Mouse (Mus musculus) midbrain, embryonic 14.5 days (tissue): ENCODE measurements around the gene 1500009L16Rik. TPM values are rescaled to one million over a fixed set of nuclear protein-coding genes. Genes with fewer than 3 reads are reported as not detected.

Experiments used
- ATAC-seq: fragments of 200-750 bp; cut with Nextera tagmentation; 2 replicates; pipeline ENCODE4 v1.8.0; 2017; ENCODE audit warnings: moderate number of reproducible peaks, moderate library complexity; ENCODE audit not compliant: low FRiP score, low TSS enrichment
- DNase-seq: peaks from one replicate; pipeline ENCODE4 v3.0.0-alpha.2; 2015
- H3K27ac ChIP-seq: fragments of 300-500 bp; sonication (generic); replicated peaks from 2 replicates; pipeline ENCODE4 v1.5.1; 2014; ENCODE audit warnings: mild to moderate bottlenecking, low read depth, low read length, moderate library complexity
- H3K27me3 ChIP-seq: fragments of 300-500 bp; sonication (generic); 2 replicates; pipeline ENCODE4 v1.6.1; 2014; ENCODE audit warnings: low read length, control low read depth, mixed read lengths; ENCODE audit not compliant: control insufficient read depth, insufficient read depth
- H3K36me3 ChIP-seq: fragments of 300-500 bp; sonication (generic); 2 replicates; pipeline ENCODE4 v1.6.1; 2014; ENCODE audit warnings: low read length, control low read depth; ENCODE audit not compliant: control insufficient read depth, insufficient read depth
- H3K4me1 ChIP-seq: fragments of 300-500 bp; sonication (generic); 2 replicates; pipeline ENCODE4 v1.6.1; 2014; ENCODE audit warnings: mild to moderate bottlenecking, antibody characterized with exemption, low read length, control low read depth; ENCODE audit not compliant: control insufficient read depth, insufficient read depth
- H3K4me2 ChIP-seq: fragments of 300-500 bp; sonication (generic); 2 replicates; pipeline ENCODE4 v1.6.1; 2014; ENCODE audit warnings: mild to moderate bottlenecking, low read length, moderate library complexity
- H3K4me3 ChIP-seq: fragments of 300-500 bp; sonication (generic); replicated peaks from 2 replicates; pipeline ENCODE4 v1.5.1; 2014; ENCODE audit warnings: low read depth, low read length
- H3K9ac ChIP-seq: fragments of 300-500 bp; sonication (generic); replicated peaks from 2 replicates; pipeline ENCODE4 v1.6.1; 2014; ENCODE audit warnings: mild to moderate bottlenecking, low read length, moderate library complexity
- H3K9me3 ChIP-seq: fragments of 300-500 bp; sonication (generic); 2 replicates; pipeline ENCODE4 v1.6.1; 2016; ENCODE audit warnings: low read length, control low read depth, mixed read lengths; ENCODE audit not compliant: control insufficient read depth
- WGBS: fragments of 180-500 bp; shearing (Covaris S2); extraction: QIAGEN DNeasy Blood & Tissue Kit; methylation state at CpG from one replicate; pipeline ENCODE4 v1.1.7; 2014; 5-methylcytosine and 5-hydroxymethylcytosine counted together
- polyA plus RNA-seq: library from polyadenylated mRNA; unstranded; fragments of >200 nt; fragmentation: Nextera tagmentation; extraction: Ambion mirVana; gene quantifications from 2 replicates; pipeline ENCODE4 v1.2.1, GENCODE M21; 2014

The 1500009L16Rik gene
- 65.9 and 76.9 TPM in 2 replicates for polyA plus RNA-seq

- H3K27ac ChIP-seq: no peak within 1 kb of the TSS
- peak within 1 kb of the TSS; percentile 80 for H3K4me2 ChIP-seq
- no peaks in the 10 kb centered on the region for H3K9me3 ChIP-seq
- H3K9ac ChIP-seq: peak within 1 kb of the TSS; percentile 73
- ATAC-seq: peak; percentile 97
- no peaks in the 10 kb centered on the region for H3K27me3 ChIP-seq
- peak within 1 kb of the TSS; percentile 59 for H3K4me3 ChIP-seq
- H3K36me3 ChIP-seq: no peaks in the 10 kb centered on the region
- DNase-seq: peak; percentile 94
- no peaks in the 10 kb centered on the region for H3K4me1 ChIP-seq
- 0% methylated on average over 37 of the region's 37 CpGs for WGBS
These were observed at the start of gene 1500009L16Rik for GRCm38 (mm10) chr10:83722579-83723031. Gene 1500009L16Rik (plus strand): TSS chr10:83722865.

GRCm38 (mm10) chr10:83681334-83681733, 41.3 kb upstream of the 1500009L16Rik start:
- H3K9me3 ChIP-seq: no peaks in the 10 kb centered on the region
- H3K9ac ChIP-seq: no peak overlapping the region
- H3K4me2 ChIP-seq: no peak overlapping the region
- DNase-seq (peak; percentile 35), ATAC-seq (no peak)
- H3K4me1 ChIP-seq: no peaks in the 10 kb centered on the region
- no peak overlapping the region for H3K4me3 ChIP-seq
- H3K27me3 ChIP-seq: no peaks in the 10 kb centered on the region
- 53% methylated on average over 12 of the region's 12 CpGs for WGBS
- H3K27ac ChIP-seq: no peak overlapping the region
- no peaks in the 10 kb centered on the region for H3K36me3 ChIP-seq

- H3K9me3 ChIP-seq: no peaks in the 10 kb centered on the region
- no peaks in the 10 kb centered on the region for H3K27me3 ChIP-seq
- H3K4me3 ChIP-seq: no peak overlapping the region
- H3K36me3 ChIP-seq: no peaks in the 10 kb centered on the region
- no peaks in the 10 kb centered on the region for H3K4me1 ChIP-seq
- no peak overlapping the region for H3K4me2 ChIP-seq
- DNase-seq: no peak
- no peak overlapping the region for H3K27ac ChIP-seq
- no peak overlapping the region for H3K9ac ChIP-seq
- ATAC-seq: no peak
- WGBS: 95% methylated on average over 2 of the region's 2 CpGs
These were observed 34.5 kb upstream of the 1500009L16Rik start for GRCm38 (mm10) chr10:83688215-83688614.

GRCm38 (mm10) chr10:83692175-83692895, 30.3 kb upstream of the 1500009L16Rik start:
- Histone ChIP-seq H3K4me1 (no peaks in the 10 kb centered on the region), H3K4me2 (no peak overlapping the region), H3K36me3 (no peaks in the 10 kb centered on the region), H3K9me3 (no peaks in the 10 kb centered on the region), H3K9ac (no peak overlapping the region), H3K27ac (no peak overlapping the region), H3K4me3 (no peak overlapping the region), H3K27me3 (no peaks in the 10 kb centered on the region)
- 87% methylated on average over 11 of the region's 11 CpGs for WGBS
- ATAC-seq (no peak), DNase-seq (no peak)

GRCm38 (mm10) chr10:83696226-83696625, 26.4 kb upstream of the 1500009L16Rik start:
- Histone ChIP-seq H3K4me1 (no peaks in the 10 kb centered on the region), H3K36me3 (no peaks in the 10 kb centered on the region), H3K9me3 (no peaks in the 10 kb centered on the region), H3K4me3 (no peak overlapping the region), H3K4me2 (no peak overlapping the region), H3K27ac (no peak overlapping the region), H3K27me3 (no peaks in the 10 kb centered on the region), H3K9ac (no peak overlapping the region)
- 91% methylated on average over 4 of the region's 4 CpGs for WGBS
- ATAC-seq (no peak), DNase-seq (no peak)

GRCm38 (mm10) chr10:83706628-83707027, 16.0 kb upstream of the 1500009L16Rik start:
- H3K27ac ChIP-seq: no peak overlapping the region
- H3K36me3 ChIP-seq: no peaks in the 10 kb centered on the region
- no peak for ATAC-seq
- no peaks in the 10 kb centered on the region for H3K9me3 ChIP-seq
- no peaks in the 10 kb centered on the region for H3K4me1 ChIP-seq
- H3K4me3 ChIP-seq: no peak overlapping the region
- peak; percentile 31 for DNase-seq
- H3K27me3 ChIP-seq: no peaks in the 10 kb centered on the region
- 79% methylated on average over 12 of the region's 12 CpGs for WGBS
- H3K4me2 ChIP-seq: no peak overlapping the region
- H3K9ac ChIP-seq: no peak overlapping the region

GRCm38 (mm10) chr10:83709920-83710319, 12.7 kb upstream of the 1500009L16Rik start:
- Histone ChIP-seq H3K27ac (no peak overlapping the region), H3K4me1 (no peaks in the 10 kb centered on the region), H3K4me3 (no peak overlapping the region), H3K9me3 (no peaks in the 10 kb centered on the region), H3K27me3 (no peaks in the 10 kb centered on the region), H3K36me3 (no peaks in the 10 kb centered on the region), H3K9ac (no peak overlapping the region), H3K4me2 (no peak overlapping the region)
- DNase-seq (no peak), ATAC-seq (no peak)
- WGBS: 57% methylated on average over 3 of the region's 3 CpGs

- Histone ChIP-seq H3K4me1 (no peaks in the 10 kb centered on the region), H3K27me3 (no peaks in the 10 kb centered on the region), H3K9ac (no peak overlapping the region), H3K9me3 (no peaks in the 10 kb centered on the region), H3K27ac (0 out of 2 replicates have a peak overlapping the region, but pooled peaks have one; percentile 20), H3K4me2 (no peak overlapping the region), H3K36me3 (no peaks in the 10 kb centered on the region), H3K4me3 (no peak overlapping the region)
- no peak for ATAC-seq
- 54% methylated on average over 10 of the region's 10 CpGs for WGBS
- peak; percentile 50 for DNase-seq
These were observed 10.9 kb upstream of the 1500009L16Rik start for GRCm38 (mm10) chr10:83711769-83712168.

- Histone ChIP-seq H3K36me3 (no peaks in the 10 kb centered on the region), H3K27me3 (no peaks in the 10 kb centered on the region), H3K9me3 (no peaks in the 10 kb centered on the region), H3K4me3 (no peak overlapping the region), H3K27ac (no peak overlapping the region), H3K4me2 (no peak overlapping the region), H3K9ac (no peak overlapping the region), H3K4me1 (no peaks in the 10 kb centered on the region)
- 88% methylated on average over 12 of the region's 12 CpGs for WGBS
- DNase-seq (no peak), ATAC-seq (no peak)
These were observed 3.7 kb upstream of the 1500009L16Rik start for GRCm38 (mm10) chr10:83718855-83719474.
